Mouse (Mus musculus): ENCODE results near the gene Tango6. TPM values are rescaled to one million over a fixed set of nuclear protein-coding genes. Genes with fewer than 3 reads are reported as not detected.

Tango6 gene
- polyA plus RNA-seq, 1 experiment, result 14.1 TPM

- Histone ChIP-seq H3K9me3 (replicated peaks; ENCODE audit: control insufficient read depth, insufficient read depth, low read length, poor library complexity, severe bottlenecking) (no peaks in the 10 kb centered on the region), H3K9ac (ENCODE audit: low read depth, poor library complexity, severe bottlenecking) (no peak overlapping the region), H3K36me3 (ENCODE audit: control insufficient read depth, insufficient read depth, low read length, poor library complexity, severe bottlenecking) (no peaks in the 10 kb centered on the region), H3K4me3 (ENCODE audit: low read depth, low read length) (no peak overlapping the region), H3K27me3 (ENCODE audit: control insufficient read depth, insufficient read depth, low read length, poor library complexity, severe bottlenecking) (no peaks in the 10 kb centered on the region), H3K27ac (ENCODE audit: insufficient read depth, low read length) (no peak overlapping the region), H3K4me1 (ENCODE audit: control insufficient read depth, insufficient read depth, low read length) (no peaks in the 10 kb centered on the region)
- no peak for TF ChIP-seq CTCF (IDR thresholded peaks at IDR 0.05; ENCODE audit: low read depth, low read length)
- TF ChIP-seq POLR2A (IDR thresholded peaks at IDR 0.05; ENCODE audit: insufficient read depth, low read length), result no peak
- TF ChIP-seq EP300 (IDR thresholded peaks at IDR 0.05; ENCODE audit: insufficient read depth, low read depth, low read length), result no peak
These were observed 156.5 kb downstream of the Tango6 start for GRCm38 (mm10) chr8:106839209-106840001.

GRCm38 (mm10) chr8:106850034-106850433 is 167.2 kb downstream of the Tango6 start:
- no peak overlapping the region for H3K9ac ChIP-seq (ENCODE audit: low read depth, poor library complexity, severe bottlenecking)
- H3K36me3 ChIP-seq (ENCODE audit: control insufficient read depth, insufficient read depth, low read length, poor library complexity, severe bottlenecking), result no peaks in the 10 kb centered on the region
- H3K27me3 ChIP-seq (ENCODE audit: control insufficient read depth, insufficient read depth, low read length, poor library complexity, severe bottlenecking), result no peaks in the 10 kb centered on the region
- no peaks in the 10 kb centered on the region for H3K9me3 ChIP-seq (replicated peaks; ENCODE audit: control insufficient read depth, insufficient read depth, low read length, poor library complexity, severe bottlenecking)
- no peak for TF ChIP-seq POLR2A (IDR thresholded peaks at IDR 0.05; ENCODE audit: insufficient read depth, low read length)
- no peak for TF ChIP-seq EP300 (IDR thresholded peaks at IDR 0.05; ENCODE audit: insufficient read depth, low read depth, low read length)
- no peak for TF ChIP-seq CTCF (IDR thresholded peaks at IDR 0.05; ENCODE audit: low read depth, low read length)
- H3K4me1 ChIP-seq (ENCODE audit: control insufficient read depth, insufficient read depth, low read length), result no peaks in the 10 kb centered on the region
- H3K4me3 ChIP-seq (ENCODE audit: low read depth, low read length), result no peak overlapping the region
- no peak overlapping the region for H3K27ac ChIP-seq (ENCODE audit: insufficient read depth, low read length)

- TF ChIP-seq POLR2A (IDR thresholded peaks at IDR 0.05; ENCODE audit: insufficient read depth, low read length), result no peak
- no peak for TF ChIP-seq CTCF (IDR thresholded peaks at IDR 0.05; ENCODE audit: low read depth, low read length)
- no peak for TF ChIP-seq EP300 (IDR thresholded peaks at IDR 0.05; ENCODE audit: insufficient read depth, low read depth, low read length)
- H3K9ac ChIP-seq (ENCODE audit: low read depth, poor library complexity, severe bottlenecking), result no peak overlapping the region
- no peak overlapping the region for H3K27ac ChIP-seq (ENCODE audit: insufficient read depth, low read length)
- H3K4me1 ChIP-seq (ENCODE audit: control insufficient read depth, insufficient read depth, low read length), result no peaks in the 10 kb centered on the region
- H3K27me3 ChIP-seq (ENCODE audit: control insufficient read depth, insufficient read depth, low read length, poor library complexity, severe bottlenecking), result no peaks in the 10 kb centered on the region
- no peaks in the 10 kb centered on the region for H3K36me3 ChIP-seq (ENCODE audit: control insufficient read depth, insufficient read depth, low read length, poor library complexity, severe bottlenecking)
- H3K4me3 ChIP-seq (ENCODE audit: low read depth, low read length), result no peak overlapping the region
- H3K9me3 ChIP-seq (replicated peaks; ENCODE audit: control insufficient read depth, insufficient read depth, low read length, poor library complexity, severe bottlenecking), result no peaks in the 10 kb centered on the region
These were observed 171.8 kb downstream of the Tango6 start for GRCm38 (mm10) chr8:106854534-106855241.

GRCm38 (mm10) chr8:106855242-106855562 is 172.3 kb downstream of the Tango6 start:
- TF ChIP-seq EP300 (IDR thresholded peaks at IDR 0.05; ENCODE audit: insufficient read depth, low read depth, low read length), result no peak
- no peak for TF ChIP-seq CTCF (IDR thresholded peaks at IDR 0.05; ENCODE audit: low read depth, low read length)
- no peak for TF ChIP-seq POLR2A (IDR thresholded peaks at IDR 0.05; ENCODE audit: insufficient read depth, low read length)
- no peak overlapping the region for H3K4me3 ChIP-seq (ENCODE audit: low read depth, low read length)
- no peaks in the 10 kb centered on the region for H3K9me3 ChIP-seq (replicated peaks; ENCODE audit: control insufficient read depth, insufficient read depth, low read length, poor library complexity, severe bottlenecking)
- H3K27me3 ChIP-seq (ENCODE audit: control insufficient read depth, insufficient read depth, low read length, poor library complexity, severe bottlenecking), result no peaks in the 10 kb centered on the region
- H3K27ac ChIP-seq (ENCODE audit: insufficient read depth, low read length), result no peak overlapping the region
- H3K36me3 ChIP-seq (ENCODE audit: control insufficient read depth, insufficient read depth, low read length, poor library complexity, severe bottlenecking), result no peaks in the 10 kb centered on the region
- no peak overlapping the region for H3K9ac ChIP-seq (ENCODE audit: low read depth, poor library complexity, severe bottlenecking)
- H3K4me1 ChIP-seq (ENCODE audit: control insufficient read depth, insufficient read depth, low read length), result no peaks in the 10 kb centered on the region

- H3K36me3 ChIP-seq (ENCODE audit: control insufficient read depth, insufficient read depth, low read length, poor library complexity, severe bottlenecking), result no peaks in the 10 kb centered on the region
- no peaks in the 10 kb centered on the region for H3K9me3 ChIP-seq (replicated peaks; ENCODE audit: control insufficient read depth, insufficient read depth, low read length, poor library complexity, severe bottlenecking)
- H3K27ac ChIP-seq (ENCODE audit: insufficient read depth, low read length), result no peak overlapping the region
- no peaks in the 10 kb centered on the region for H3K4me1 ChIP-seq (ENCODE audit: control insufficient read depth, insufficient read depth, low read length)
- no peak overlapping the region for H3K9ac ChIP-seq (ENCODE audit: low read depth, poor library complexity, severe bottlenecking)
- no peaks in the 10 kb centered on the region for H3K27me3 ChIP-seq (ENCODE audit: control insufficient read depth, insufficient read depth, low read length, poor library complexity, severe bottlenecking)
- H3K4me3 ChIP-seq (ENCODE audit: low read depth, low read length), result no peak overlapping the region
- TF ChIP-seq POLR2A (IDR thresholded peaks at IDR 0.05; ENCODE audit: insufficient read depth, low read length) (no peak), EP300 (IDR thresholded peaks at IDR 0.05; ENCODE audit: insufficient read depth, low read depth, low read length) (no peak), CTCF (IDR thresholded peaks at IDR 0.05; ENCODE audit: low read depth, low read length) (no peak)
These were observed 180.0 kb downstream of the Tango6 start for GRCm38 (mm10) chr8:106862845-106863244.

- H3K4me3 ChIP-seq (ENCODE audit: low read depth, low read length), result no peak overlapping the region
- TF ChIP-seq POLR2A (IDR thresholded peaks at IDR 0.05; ENCODE audit: insufficient read depth, low read length) (no peak), EP300 (IDR thresholded peaks at IDR 0.05; ENCODE audit: insufficient read depth, low read depth, low read length) (no peak), CTCF (IDR thresholded peaks at IDR 0.05; ENCODE audit: low read depth, low read length) (no peak)
- no peaks in the 10 kb centered on the region for H3K4me1 ChIP-seq (ENCODE audit: control insufficient read depth, insufficient read depth, low read length)
- H3K27me3 ChIP-seq (ENCODE audit: control insufficient read depth, insufficient read depth, low read length, poor library complexity, severe bottlenecking), result peaks cover 8% of the 10 kb centered on the region; the same call in 1 of the 2 replicates
- H3K27ac ChIP-seq (ENCODE audit: insufficient read depth, low read length), result no peak overlapping the region
- no peaks in the 10 kb centered on the region for H3K9me3 ChIP-seq (replicated peaks; ENCODE audit: control insufficient read depth, insufficient read depth, low read length, poor library complexity, severe bottlenecking)
- H3K9ac ChIP-seq (ENCODE audit: low read depth, poor library complexity, severe bottlenecking), result no peak overlapping the region
- H3K36me3 ChIP-seq (ENCODE audit: control insufficient read depth, insufficient read depth, low read length, poor library complexity, severe bottlenecking), result no peaks in the 10 kb centered on the region
These were observed 182.5 kb downstream of the Tango6 start for GRCm38 (mm10) chr8:106865354-106865753.
